Mouse (Mus musculus): ENCODE measurements around the gene Slc9c1.

DNA sequence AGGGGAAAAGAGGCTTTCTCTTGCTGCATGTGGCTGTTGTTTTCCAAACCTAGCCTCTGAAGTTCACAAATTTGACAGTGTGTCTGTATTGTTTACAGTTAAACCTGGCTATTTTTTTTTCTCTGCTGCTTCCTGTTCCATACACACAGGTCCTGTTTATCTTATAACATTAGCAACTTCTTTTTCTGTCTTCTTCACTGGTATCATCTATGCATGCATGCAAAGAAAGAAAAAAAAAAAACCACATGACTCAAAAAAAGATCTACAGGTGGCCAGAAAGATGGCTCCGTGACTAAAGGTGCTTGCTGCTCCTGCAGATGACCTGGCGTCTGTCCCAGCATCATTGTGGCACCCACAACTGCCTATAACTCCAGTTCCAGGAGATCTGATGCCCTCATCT is 90.2 kb downstream of the Slc9c1 start:
- TF ChIP-seq CTCF (IDR thresholded peaks at IDR 0.05; ENCODE audit: borderline replicate concordance, extremely low read depth, insufficient read depth, insufficient read length) (no peak), POLR2A (IDR thresholded peaks at IDR 0.05; ENCODE audit: borderline replicate concordance, extremely low read depth, insufficient read depth, insufficient read length, poor library complexity, severe bottlenecking) (no peak)

All from brain, embryonic 14.5 days (tissue).